Mouse (Mus musculus) liver, embryonic 14.5 days (tissue): ENCODE results near the gene Dcbld1. TPM values are rescaled to one million over a fixed set of nuclear protein-coding genes. Genes with fewer than 3 reads are reported as not detected.

Experiments used
- ATAC-seq: fragments of 200-750 bp; cut with Nextera tagmentation; 2 replicates; pipeline ENCODE4 v1.8.0; 2017; ENCODE audit warnings: moderate number of reproducible peaks, mild to moderate bottlenecking, moderate library complexity; ENCODE audit not compliant: insufficient read depth
- DNase-seq, 3 experiments: peaks; one replicate each; pipeline ENCODE4 v3.0.0-alpha.2; 2012 to 2013; ENCODE audit warnings: low read depth in 3 of 3, low spot score in 3 of 3
- H3K27ac ChIP-seq: fragments of 300-500 bp; sonication (generic); 2 replicates; pipeline ENCODE4 v1.5.1; 2014; ENCODE audit warnings: moderate library complexity, mild to moderate bottlenecking, control low read depth, inconsistent platforms
- H3K27me3 ChIP-seq: fragments of 300-500 bp; sonication (generic); 2 replicates; pipeline ENCODE4 v1.6.1; 2014; ENCODE audit warnings: mild to moderate bottlenecking, low read length, moderate library complexity; ENCODE audit not compliant: control insufficient read depth, insufficient read depth
- H3K36me3 ChIP-seq: fragments of 300-500 bp; sonication (generic); replicated peaks from 2 replicates; pipeline ENCODE4 v1.6.1; 2014; ENCODE audit warnings: low read depth; ENCODE audit not compliant: control insufficient read depth, insufficient read depth
- H3K4me1 ChIP-seq, 2 experiments: fragments of 200-500 bp in 1 of 2; fragments of 300-500 bp in 1 of 2; sonication (generic) in 1 of 2; replicated peaks; 2 replicates each; pipeline ENCODE4 v1.6.1; 2012 to 2014; ENCODE audit warnings: antibody characterized with exemption in 1 of 2, inconsistent platforms in 1 of 2, low read length in 1 of 2; ENCODE audit not compliant: control insufficient read depth in 2 of 2, insufficient read depth in 2 of 2
- H3K4me2 ChIP-seq: fragments of 300-500 bp; sonication (generic); 2 replicates; pipeline ENCODE4 v1.6.1; 2014; ENCODE audit warnings: low read depth, mild to moderate bottlenecking, control low read depth, moderate library complexity
- H3K4me3 ChIP-seq, 2 experiments: fragments of 200-500 bp in 1 of 2; fragments of 300-500 bp in 1 of 2; sonication (generic) in 1 of 2; 2 replicates each; pipeline ENCODE4 v1.5.1; 2012 to 2014; ENCODE audit warnings: low read depth in 2 of 2, low read length in 2 of 2, mild to moderate bottlenecking in 2 of 2, control low read depth in 1 of 2, inconsistent platforms in 1 of 2, moderate library complexity in 1 of 2; ENCODE audit not compliant: insufficient read depth in 1 of 2
- H3K9ac ChIP-seq: fragments of 300-500 bp; sonication (generic); replicated peaks from 2 replicates; pipeline ENCODE4 v1.6.1; 2014; ENCODE audit warnings: mild to moderate bottlenecking, control low read depth, moderate library complexity
- H3K9me3 ChIP-seq: fragments of 300-500 bp; sonication (generic); 2 replicates; pipeline ENCODE4 v1.6.1; 2016; ENCODE audit warnings: low read length, mixed read lengths; ENCODE audit not compliant: control insufficient read depth
- CTCF ChIP-seq: IDR thresholded peaks from 2 replicates; pipeline ENCODE4 v1.5.1; 2016; ENCODE audit warnings: antibody characterized with exemption, low read depth, control low read depth
- EP300 ChIP-seq: IDR thresholded peaks from 2 replicates; pipeline ENCODE4 v1.6.1; 2016; ENCODE audit warnings: antibody characterized with exemption, low read depth
- WGBS: fragments of 180-500 bp; shearing (Covaris S2); extraction: QIAGEN DNeasy Blood & Tissue Kit; methylation state at CpG from one replicate; pipeline ENCODE4 v1.1.7; 2014; ENCODE audit not compliant: insufficient replicate concordance; 5-methylcytosine and 5-hydroxymethylcytosine counted together
- polyA plus RNA-seq, 2 experiments: library from polyadenylated mRNA; depleted of rRNA in 1 of 2; stranded (reverse) in 1 of 2; unstranded in 1 of 2; fragments of >200 nt; fragmentation: Nextera tagmentation in 1 of 2; extraction: Ambion mirVana in 1 of 2; gene quantifications; 2 replicates each; pipeline versions ENCODE4 v1.2.1 to v1.2.3; 2012 to 2014

Dcbld1 gene
- polyA plus RNA-seq, 2 experiments = 1.9 to 2.9 TPM

DNA sequence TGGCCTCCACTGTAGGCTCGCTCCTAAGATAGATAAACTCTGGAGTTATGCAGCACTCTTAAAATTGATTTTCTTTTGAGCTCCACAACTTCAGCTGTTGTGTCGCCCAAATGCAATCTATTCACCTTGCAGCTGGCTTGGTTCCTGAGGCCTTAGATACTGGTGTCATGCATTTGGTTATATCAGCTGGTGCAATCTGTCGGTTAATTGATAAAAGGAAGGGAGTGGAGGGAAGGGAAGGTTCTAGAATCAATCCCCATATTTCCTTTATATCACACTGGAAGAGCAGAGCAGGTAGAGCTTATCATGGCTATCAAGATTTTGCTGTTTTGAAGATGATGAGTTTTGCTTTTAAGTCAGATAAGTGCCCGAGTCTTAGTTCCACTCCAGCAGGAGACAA is 26.8 kb downstream of the Dcbld1 start:
- Histone ChIP-seq H3K9ac (no peak overlapping the region), H3K27ac (no peak overlapping the region), H3K9me3 (no peaks in the 10 kb centered on the region), H3K27me3 (no peaks in the 10 kb centered on the region), H3K36me3 (no peaks in the 10 kb centered on the region), H3K4me1 (no peaks in the 10 kb centered on the region), H3K4me2 (no peak overlapping the region), H3K4me3 (no peak overlapping the region)
- ATAC-seq = no peak
- WGBS = 47% methylated on average over 4 of the region's 4 CpGs
- TF ChIP-seq EP300 = no peak
- DNase-seq = no peak

DNA sequence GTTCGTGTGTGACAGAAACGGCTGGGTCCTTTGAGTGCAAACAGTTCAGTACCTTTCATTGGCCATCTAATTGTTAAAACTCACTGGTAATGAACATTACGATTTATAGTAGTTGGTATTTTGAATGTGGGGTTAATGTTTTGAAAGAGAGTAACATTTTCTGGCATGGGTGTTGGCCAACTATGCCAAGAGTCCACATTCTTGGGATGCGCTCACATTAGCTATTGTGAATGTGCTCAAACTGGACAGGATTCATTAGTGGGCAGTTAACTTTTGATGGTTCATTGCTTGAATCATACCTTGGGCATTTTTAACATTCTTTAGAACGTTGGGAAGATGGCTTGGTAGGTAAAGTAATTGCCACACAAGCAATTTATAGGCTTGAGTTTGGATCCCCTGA is 30.7 kb downstream of the Dcbld1 start:
- DNase-seq = no peak
- Histone ChIP-seq H3K4me2 (no peak overlapping the region), H3K9ac (no peak overlapping the region), H3K4me3 (no peak overlapping the region), H3K36me3 (no peaks in the 10 kb centered on the region), H3K27me3 (no peaks in the 10 kb centered on the region), H3K27ac (no peak overlapping the region), H3K9me3 (no peaks in the 10 kb centered on the region), H3K4me1 (peaks cover 0 to 4% of the 10 kb centered on the region in 2 experiments; a peak in 2 of 4 replicates)
- TF ChIP-seq CTCF = no peak
- no peak for TF ChIP-seq EP300
- WGBS = 72% methylated on average over 5 of the region's 5 CpGs
- ATAC-seq = no peak

GRCm38 (mm10) chr10:52268879-52269278 is 35.5 kb downstream of the Dcbld1 start:
- DNase-seq = peak in 1 of 3 experiments; percentile 23
- no peaks in the 10 kb centered on the region for H3K27me3 ChIP-seq
- no peaks in the 10 kb centered on the region for H3K36me3 ChIP-seq
- no peak overlapping the region for H3K9ac ChIP-seq
- no peak overlapping the region for H3K4me3 ChIP-seq
- peaks cover 0 to 21% of the 10 kb centered on the region in 2 experiments; a peak in 3 of 4 replicates for H3K4me1 ChIP-seq
- no peak overlapping the region for H3K27ac ChIP-seq
- WGBS = 26% methylated on average over 5 of the region's 5 CpGs
- TF ChIP-seq EP300 (no peak), CTCF (no peak)
- no peak overlapping the region for H3K4me2 ChIP-seq
- peak; percentile 62; the same call in 1 of the 2 replicates for ATAC-seq
- H3K9me3 ChIP-seq = no peaks in the 10 kb centered on the region

- Histone ChIP-seq H3K36me3 (no peaks in the 10 kb centered on the region), H3K4me2 (no peak overlapping the region), H3K9me3 (no peaks in the 10 kb centered on the region), H3K4me1 (peaks cover 0 to 21% of the 10 kb centered on the region in 2 experiments; a peak in 3 of 4 replicates), H3K27me3 (no peaks in the 10 kb centered on the region), H3K4me3 (no peak overlapping the region), H3K9ac (no peak overlapping the region), H3K27ac (no peak overlapping the region)
- TF ChIP-seq CTCF (no peak), EP300 (peak; percentile 27; the same call in 1 of the 2 replicates)
- DNase-seq (peak in 1 of 3 experiments; percentile 11), ATAC-seq (peak; percentile 37; the same call in 1 of the 2 replicates)
- WGBS = 20% methylated on average over 5 of the region's 5 CpGs
These were observed 38.0 kb downstream of the Dcbld1 start for GRCm38 (mm10) chr10:52271385-52271784.

- H3K36me3 ChIP-seq = no peaks in the 10 kb centered on the region
- ATAC-seq = peak; percentile 11; the same call in 1 of the 2 replicates
- no peak overlapping the region for H3K27ac ChIP-seq
- TF ChIP-seq CTCF (no peak), EP300 (no peak)
- peaks cover 0 to 21% of the 10 kb centered on the region in 2 experiments; a peak in 3 of 4 replicates for H3K4me1 ChIP-seq
- no peak overlapping the region for H3K9ac ChIP-seq
- no peaks in the 10 kb centered on the region for H3K9me3 ChIP-seq
- 43% methylated on average over 2 of the region's 2 CpGs for WGBS
- H3K27me3 ChIP-seq = no peaks in the 10 kb centered on the region
- H3K4me3 ChIP-seq = no peak overlapping the region
- H3K4me2 ChIP-seq = no peak overlapping the region
- DNase-seq = peak in 1 of 3 experiments; percentile 30
These were observed 39.6 kb downstream of the Dcbld1 start for GRCm38 (mm10) chr10:52273012-52273411.
